ENCODE assay signal across 8 mouse cellular contexts in genomic region chr8:86585118-86585517, GRCm38 (mm10). TPM values are rescaled to one million over a fixed set of nuclear protein-coding genes. Genes with fewer than 3 reads are reported as not detected.
DNase-seq lines count a peak whose midpoint lies in the region; ATAC-seq lines count a peak whose summit lies in the region.

No protein-coding gene starts in this region.

- no peaks in the 10 kb centered on the region for H3K9me3 ChIP-seq in hindbrain, embryonic 16.5 days (ENCODE audit: control insufficient read depth, low read length)

- H3K27ac ChIP-seq in hindbrain, embryonic 16.5 days (ENCODE audit: low read depth, low read length) = peak overlapping the region; percentile 72; the same call in 1 of the 2 replicates

- H3K4me1 ChIP-seq in hindbrain, embryonic 16.5 days (ENCODE audit: control insufficient read depth, insufficient read depth, low read depth, low read length) = peaks cover 2% of the 10 kb centered on the region; the same call in 1 of the 2 replicates

- H3K4me2 ChIP-seq in hindbrain, embryonic 16.5 days (ENCODE audit: low read length) = peak overlapping the region; percentile 89

- WGBS in hindbrain, embryonic 16.5 days = 7% methylated on average over 11 of the region's 11 CpGs

- peak overlapping the region; percentile 49 for H3K4me3 ChIP-seq in hindbrain, embryonic 16.5 days (ENCODE audit: low read length)

- no peaks in the 10 kb centered on the region for H3K36me3 ChIP-seq in hindbrain, embryonic 16.5 days (ENCODE audit: control insufficient read depth, insufficient read depth, low read length)

- peak overlapping the region; percentile 69 for H3K9ac ChIP-seq in hindbrain, embryonic 16.5 days (ENCODE audit: low read depth, low read length)

- no peaks in the 10 kb centered on the region for H3K27me3 ChIP-seq in hindbrain, embryonic 16.5 days (replicated peaks; ENCODE audit: control insufficient read depth, insufficient read depth, low read length)

- peak; percentile 80 for ATAC-seq in hindbrain, embryonic 16.5 days

- peak; percentile 81 for DNase-seq in WW6 (ENCODE audit: low read depth, low spot score)
- peak; percentile 91 to 96 for DNase-seq in cerebellum, postnatal 36 days
- peak; percentile 81 for DNase-seq in gastrocnemius, adult 18-20 months (ENCODE audit: low spot score)
- DNase-seq in left cerebral cortex, adult 11 months (ENCODE audit: low spot score) = peak; percentile 76
- peak; percentile 70 to 85 for DNase-seq in lung, postnatal 4 days
- DNase-seq in retina, postnatal 1 day = peak; percentile 92
- peak; percentile 89 for DNase-seq in thymus, postnatal 4 days

RNA-seq across cellular contexts. Expression of gene Abcc12, which starts 4.6 kb away (rescaled TPM):
- total RNA-seq in gastrocnemius, adult 18-20 months (2021) = not detected
- 0.20 and 0.26 TPM in 2 replicates for polyA plus RNA-seq in hindbrain, embryonic 16.5 days (2015; fragmentation: Nextera tagmentation; extraction: Ambion mirVana)

RNA-seq across cellular contexts. Expression of gene Lonp2, which starts 38.7 kb away (rescaled TPM):
- total RNA-seq in gastrocnemius, adult 18-20 months (2021) = 10 to 100 TPM; 61.9 to 70.3 TPM
- 91.5 and 93.5 TPM in 2 replicates for polyA plus RNA-seq in hindbrain, embryonic 16.5 days (2015; fragmentation: Nextera tagmentation; extraction: Ambion mirVana)

Comparison
In these comparisons a context has a peak if more than half of its experiments do, and no peak if none do; other contexts are left out.
1. Peak in every context shown above with its lines: DNase-seq, ATAC-seq, H3K4me3 ChIP-seq and H3K27ac ChIP-seq.